Mouse (Mus musculus) stomach, postnatal 0 days (tissue): ENCODE measurements at regions not wholly inside any gene's neighbourhood (a gene's known extent, or its start where the extent isn't known, plus 50 kb on each side); places are given as distances from the start of the nearest gene placed in this dataset.

ENCODE experiments used
- CTCF ChIP-seq: IDR thresholded peaks from 2 replicates; pipeline ENCODE4 v1.5.1; 2016; ENCODE audit warnings: antibody characterized with exemption, low read depth, mild to moderate bottlenecking, moderate library complexity
- EP300 ChIP-seq: optimal IDR thresholded peaks from 2 replicates; pipeline ENCODE3; 2016; ENCODE audit warnings: antibody characterized with exemption

DNA sequence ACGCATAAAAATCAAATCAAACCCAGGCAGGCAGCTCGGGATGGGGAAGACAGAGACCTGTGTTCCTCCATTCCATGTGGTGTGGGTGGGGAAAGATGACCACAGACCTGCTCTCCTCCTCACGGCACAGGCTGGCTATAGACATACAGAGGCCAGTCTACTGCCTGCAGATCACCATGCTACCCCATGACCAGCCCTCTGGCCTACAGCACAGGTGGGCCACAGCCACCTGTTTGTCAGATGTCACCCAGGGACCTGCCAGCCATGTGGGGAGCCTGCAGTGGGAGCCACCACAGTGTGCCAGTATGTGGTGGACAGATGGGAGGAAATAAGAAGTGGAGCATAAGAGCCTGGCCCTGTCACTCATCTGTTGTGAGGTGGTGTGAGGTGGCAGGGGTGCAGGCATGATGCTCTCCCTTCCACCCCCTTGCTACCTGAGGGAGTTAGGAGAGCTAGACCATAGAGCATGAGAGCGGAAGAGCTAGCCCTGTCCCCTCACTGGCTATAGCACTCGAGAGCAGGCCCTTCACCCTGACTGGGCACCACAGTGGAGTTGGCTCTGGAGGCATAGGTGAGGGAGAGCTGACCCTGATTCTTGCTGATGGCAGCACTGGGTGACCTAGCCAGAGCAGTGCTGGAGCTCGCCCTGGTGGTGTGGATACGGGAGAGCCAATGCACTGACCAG is 76.6 kb downstream of the Ramp3 start:
- TF ChIP-seq CTCF (no peak), EP300 (no peak)
